Mouse (Mus musculus) layer of hippocampus, adult 8-10 months (tissue): ENCODE data around the gene Snai1. TPM values are rescaled to one million over a fixed set of nuclear protein-coding genes. Genes with fewer than 3 reads are reported as not detected.

Experiments
- DNase-seq, 2 experiments: peaks; one replicate each; pipeline ENCODE4 v3.0.0; 2022; ENCODE audit warnings: low spot score in 2 of 2
- total RNA-seq, 4 experiments: library from RNA; stranded (reverse); gene quantifications; 2 replicates each; pipeline ENCODE4 v1.2.4; 2022

The Snai1 gene
- total RNA-seq, 4 experiments from 2014 or later, result 0.28 to 1.1 (median 0.53) TPM

- DNase-seq, result no peak
Measured at GRCm38 (mm10) chr2:167583161-167583952, 45.4 kb downstream of the Snai1 start.

GRCm38 (mm10) chr2:167585273-167585672 lies 47.3 kb downstream of the Snai1 start:
- DNase-seq, result no peak

GRCm38 (mm10) chr2:167586041-167586440 lies 48.0 kb downstream of the Snai1 start:
- DNase-seq, result no peak

GRCm38 (mm10) chr2:167586976-167587375 lies 49.0 kb downstream of the Snai1 start:
- DNase-seq, result no peak

GRCm38 (mm10) chr2:167588774-167589577 lies 51.0 kb downstream of the Snai1 start:
- no peak for DNase-seq

Other genes with a start within 250 kb of the Snai1 start
- 10 to 100 TPM; 34.6 to 43.0 (median 39.7) TPM for gene B4galt5, start 189.0 kb upstream of the Snai1 start, total RNA-seq
- 10 to 100 TPM; 31.5 to 39.0 (median 35.7) TPM for gene Slc9a8, start 116.5 kb upstream of the Snai1 start, total RNA-seq
- 10 to 100 TPM; 52.1 to 56.4 (median 52.9) TPM for gene Rnf114, start 45.5 kb upstream of the Snai1 start, total RNA-seq
- 10 to 100 TPM; 70.1 to 86.1 (median 77.0) TPM for gene Spata2, start 45.3 kb upstream of the Snai1 start, total RNA-seq
- 100 to 1,000 TPM; 196 to 224 (median 216) TPM for gene Ube2v1, start 93.9 kb downstream of the Snai1 start, total RNA-seq
- gene Gm20431, start 123.3 kb downstream of the Snai1 start, total RNA-seq, result 10 to 100 TPM; 35.0 to 46.6 (median 40.9) TPM
- 10 to 100 TPM; 21.3 to 37.2 (median 25.6) TPM for gene Cebpb, start 150.7 kb downstream of the Snai1 start, total RNA-seq
- 10 to 100 TPM; 44.5 to 47.5 (median 46.8) TPM for gene Tmem189, start 151.6 kb downstream of the Snai1 start, total RNA-seq